Mouse (Mus musculus): ENCODE measurements around the gene Agap1. TPM values are rescaled to one million over a fixed set of nuclear protein-coding genes. Genes with fewer than 3 reads are reported as not detected.

Agap1 gene
- total RNA-seq (2021): 100 to 1,000 TPM; 240 to 255 TPM

DNA sequence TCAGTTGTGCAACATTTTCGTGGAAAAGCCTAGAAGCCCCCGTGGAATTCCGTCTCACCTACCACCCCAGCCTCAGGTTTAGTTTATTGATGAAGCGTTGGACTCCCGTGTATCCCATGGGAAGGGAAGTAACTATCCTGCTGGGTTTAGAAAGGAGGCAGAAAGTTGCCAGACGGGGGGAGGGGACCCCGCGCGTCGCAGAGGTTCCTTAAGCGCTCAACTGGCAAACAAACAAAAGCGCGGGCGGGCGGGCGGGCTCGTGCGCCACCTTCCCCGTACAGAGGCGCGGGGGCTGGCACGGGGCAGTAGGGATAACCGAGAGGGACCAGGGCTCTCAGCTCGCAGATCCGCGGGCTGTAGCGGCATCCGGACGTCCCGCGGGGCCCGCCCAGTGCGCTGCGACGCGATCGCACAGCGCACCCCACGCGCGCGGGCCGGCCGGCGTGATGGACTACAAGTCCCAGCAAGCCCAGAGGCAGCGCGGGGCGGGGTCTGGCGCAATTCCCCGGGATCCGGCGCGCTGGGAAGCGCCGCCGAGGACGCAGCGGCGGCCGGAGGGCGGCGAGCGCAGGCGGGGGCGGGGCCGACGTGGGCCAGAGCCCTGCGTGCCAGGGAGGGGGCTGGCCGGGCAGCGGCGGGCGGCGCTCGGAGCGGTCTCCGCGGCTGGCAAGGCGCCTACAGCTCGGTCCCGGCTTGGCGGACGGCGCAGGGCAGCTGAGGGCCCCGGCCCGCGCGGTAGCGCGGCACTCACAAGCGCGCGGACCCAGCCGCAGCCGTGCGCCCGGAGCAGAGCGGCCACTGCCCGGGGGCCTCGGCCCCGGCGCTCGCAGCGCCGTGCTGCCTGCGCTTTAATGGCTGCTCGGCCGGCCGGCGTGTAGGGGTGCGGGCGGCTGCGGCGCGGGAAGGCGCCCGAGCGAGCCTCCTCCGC is at the start of gene Agap1:
Gene Agap1 (plus strand): TSS at position 611 of the 928 bp plus-strand sequence.
- intact Hi-C loops (cut with DNase I): loop anchor here (1.0 to 10.0 kb wide), 4 partner anchors 68 to 217 kb away; no protein-coding TSS in a partner anchor
- peak; percentile 95 for DNase-seq (ENCODE audit: low spot score in 2 of 2)

DNA sequence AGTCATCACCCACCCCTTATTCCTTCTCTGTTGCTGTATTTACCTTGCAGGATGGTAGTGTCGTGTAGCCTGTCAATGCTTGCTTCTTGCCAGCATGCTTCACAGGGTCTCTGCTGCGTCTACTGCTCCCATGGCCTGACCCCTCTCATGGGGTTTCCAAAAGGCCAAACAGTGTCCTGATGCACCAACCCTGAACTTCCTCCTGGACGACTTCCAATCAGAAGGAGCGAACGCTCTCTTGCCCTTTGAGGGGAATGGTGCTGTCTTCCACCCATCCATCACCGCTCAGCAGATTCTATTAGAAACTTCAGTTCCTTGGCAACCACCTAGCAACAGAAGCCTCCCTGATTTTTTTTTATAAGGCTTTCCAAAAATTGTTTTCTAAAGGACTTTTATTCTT is 48.6 kb upstream of the Agap1 start:
- DNase-seq (ENCODE audit: low spot score in 2 of 2): no peak

DNA sequence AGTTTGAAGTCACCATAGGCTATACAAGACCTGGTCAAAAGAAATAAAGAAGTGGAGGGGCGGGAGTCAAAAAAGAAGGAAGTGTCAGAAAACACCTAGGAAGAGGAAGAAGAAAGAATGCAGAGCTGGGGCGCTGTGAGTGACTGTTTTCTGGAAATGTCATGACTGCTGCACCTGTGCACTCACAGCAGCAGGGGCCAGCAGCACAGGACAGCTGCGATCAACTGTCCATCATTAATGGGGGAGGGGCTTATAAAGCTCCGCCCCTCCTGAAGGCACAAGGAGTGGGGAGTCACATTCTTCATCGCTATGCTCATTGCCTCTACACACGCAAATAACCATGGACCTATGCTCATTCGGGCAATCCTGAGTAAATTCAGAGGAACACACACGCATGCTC is 46.6 kb upstream of the Agap1 start:
- DNase-seq (ENCODE audit: low spot score in 2 of 2): no peak
- intact Hi-C loops (cut with DNase I): no loop called here

More for the DNA sequence above, 48.6 kb upstream of the Agap1 start:
- intact Hi-C loops (cut with DNase I): no loop called here

DNA sequence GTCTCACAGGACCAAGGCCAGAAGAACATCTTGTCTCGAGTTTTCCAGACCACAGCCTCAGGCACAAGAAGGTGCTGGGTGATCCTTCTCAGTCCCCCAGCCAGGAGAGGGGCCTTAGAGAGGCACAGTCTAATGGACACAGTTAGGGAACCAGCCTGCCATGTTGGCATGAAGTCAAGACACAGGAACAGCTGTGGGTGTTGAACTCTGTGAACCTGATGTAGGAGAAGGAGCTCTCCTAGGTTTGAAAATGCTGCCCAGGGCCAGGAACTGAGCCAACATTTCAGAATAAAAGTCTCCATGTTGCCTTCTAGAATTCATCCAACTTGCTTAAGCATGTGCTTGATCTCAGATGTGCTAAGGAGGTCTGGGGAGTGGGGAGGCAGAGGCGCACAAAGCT is 41.5 kb upstream of the Agap1 start:
- intact Hi-C loops (cut with DNase I): no loop called here
- DNase-seq (ENCODE audit: low spot score in 2 of 2): no peak

DNA sequence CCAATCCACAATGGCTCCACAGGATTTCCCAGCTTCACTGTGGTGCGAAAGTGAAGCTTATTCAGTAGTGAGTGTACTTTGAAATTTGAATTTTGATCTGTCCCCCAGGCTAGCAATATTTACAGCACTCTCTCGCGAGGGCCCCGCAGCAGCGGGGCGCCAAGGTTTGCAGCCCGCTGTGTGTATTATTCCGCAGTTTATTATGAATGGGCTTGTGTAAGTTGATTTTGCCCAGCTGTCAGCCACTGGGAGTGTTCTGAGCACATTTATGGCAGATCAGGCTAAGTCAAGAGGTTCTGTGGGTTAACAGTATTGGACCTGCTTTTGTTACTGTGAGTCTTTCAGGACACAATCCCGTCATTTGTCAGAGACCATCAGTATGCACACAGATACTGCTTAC is 40.0 kb upstream of the Agap1 start:
- intact Hi-C loops (cut with DNase I): no loop called here
- DNase-seq (ENCODE audit: low spot score in 2 of 2): no peak

DNA sequence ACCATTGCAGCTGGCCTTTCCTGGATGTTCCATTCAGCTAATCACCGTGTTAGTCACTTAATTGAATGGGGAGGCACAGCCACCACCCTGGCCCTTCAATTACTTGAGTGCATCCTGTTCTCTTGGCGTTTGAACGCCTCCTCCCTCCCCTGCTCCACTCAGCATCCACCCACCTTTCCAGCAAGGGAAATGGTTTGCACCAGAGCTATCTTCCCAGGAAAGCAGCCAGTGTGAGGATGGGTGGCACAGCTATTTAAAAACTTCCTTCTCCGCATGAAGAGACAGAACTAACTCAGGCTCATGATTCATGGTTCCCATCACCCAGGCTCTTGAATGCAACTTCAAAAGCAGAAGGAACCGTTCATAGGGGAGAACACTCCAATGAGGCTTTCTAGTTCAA is 37.7 kb upstream of the Agap1 start:
- intact Hi-C loops (cut with DNase I): no loop called here
- peak; percentile 71 to 95 for DNase-seq (ENCODE audit: low spot score in 2 of 2)

DNA sequence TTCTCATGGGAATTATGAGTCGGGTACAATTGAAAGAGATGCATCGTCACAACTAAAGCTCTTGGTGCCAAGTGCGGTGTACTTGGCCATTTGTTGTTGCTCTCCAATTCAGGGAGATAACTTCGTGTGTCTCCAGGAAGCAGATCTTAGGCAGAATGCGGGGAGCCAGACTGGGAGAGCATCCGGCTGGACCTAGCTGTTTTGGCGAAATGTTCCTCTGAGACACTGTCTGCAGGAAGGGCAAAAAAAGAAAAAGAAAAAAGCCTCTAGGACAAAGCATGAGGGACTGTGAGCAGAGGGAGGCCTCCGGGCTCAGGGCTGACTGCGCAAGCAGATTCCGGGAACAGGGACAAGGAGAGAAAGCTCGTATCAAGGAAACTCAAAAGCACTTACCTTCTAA is 34.0 kb upstream of the Agap1 start:
- intact Hi-C loops (cut with DNase I): no loop called here
- DNase-seq (ENCODE audit: low spot score in 2 of 2): no peak

DNA sequence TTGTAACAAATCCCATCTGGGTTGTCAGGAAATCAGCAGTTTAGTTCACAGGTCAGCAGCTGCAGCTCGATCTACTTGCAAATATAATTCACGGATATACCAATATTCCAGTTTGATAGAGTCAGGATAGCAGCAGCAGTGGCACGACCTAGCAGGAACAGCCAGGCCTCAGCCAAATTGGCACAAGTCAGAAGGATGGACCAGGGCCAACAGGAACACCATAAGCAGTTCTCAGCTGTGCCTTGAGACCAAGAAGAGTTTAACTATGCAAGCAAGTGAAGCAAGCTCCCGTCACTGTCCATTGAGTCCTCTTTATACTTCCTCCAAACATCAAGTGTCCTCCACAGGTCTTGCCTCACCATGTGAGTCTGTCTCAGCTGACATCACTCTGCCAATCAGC is 33.2 kb upstream of the Agap1 start:
- intact Hi-C loops (cut with DNase I): no loop called here
- DNase-seq (ENCODE audit: low spot score in 2 of 2): peak in 1 of 2 experiments; percentile 11

DNA sequence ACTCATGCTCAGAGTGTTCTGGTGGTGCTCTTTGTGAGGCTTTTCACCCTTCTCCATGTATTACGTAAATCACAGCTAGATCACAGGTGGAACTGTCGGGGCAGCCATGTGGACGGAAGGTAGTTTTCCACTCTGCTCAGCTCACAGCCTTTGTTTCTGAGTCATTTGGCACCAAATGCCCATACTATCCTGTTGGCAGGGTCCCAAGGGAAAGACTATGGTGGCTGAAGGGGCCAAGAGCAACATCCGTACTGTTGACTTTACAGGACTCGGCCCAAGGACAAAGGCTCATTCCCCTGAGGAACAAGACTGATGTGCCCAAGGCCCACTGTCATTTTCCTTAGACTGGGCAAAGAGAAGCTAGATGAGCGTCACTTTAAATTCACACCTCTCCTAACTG is 30.0 kb upstream of the Agap1 start:
- intact Hi-C loops (cut with DNase I): no loop called here
- DNase-seq (ENCODE audit: low spot score in 2 of 2): no peak

DNA sequence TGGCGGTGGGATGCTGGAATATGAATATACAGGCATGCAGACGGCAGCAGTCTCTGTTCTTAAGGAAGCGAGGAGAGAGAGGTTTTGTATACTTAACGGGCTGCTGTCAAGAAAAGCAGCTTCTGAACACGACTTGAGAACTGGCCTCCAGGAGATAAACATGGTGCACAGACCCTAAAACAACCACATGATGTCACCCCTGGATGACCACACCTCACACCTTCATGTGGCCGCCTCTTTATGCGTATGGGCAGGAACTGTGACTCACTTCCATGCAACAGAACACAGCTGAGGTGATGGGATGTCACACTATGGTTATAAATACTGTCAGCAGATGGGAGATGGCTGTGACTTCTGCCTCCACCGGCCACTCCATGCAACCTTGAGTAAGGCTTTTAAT is 28.5 kb upstream of the Agap1 start:
- DNase-seq (ENCODE audit: low spot score in 2 of 2): no peak
- intact Hi-C loops (cut with DNase I): no loop called here

DNA sequence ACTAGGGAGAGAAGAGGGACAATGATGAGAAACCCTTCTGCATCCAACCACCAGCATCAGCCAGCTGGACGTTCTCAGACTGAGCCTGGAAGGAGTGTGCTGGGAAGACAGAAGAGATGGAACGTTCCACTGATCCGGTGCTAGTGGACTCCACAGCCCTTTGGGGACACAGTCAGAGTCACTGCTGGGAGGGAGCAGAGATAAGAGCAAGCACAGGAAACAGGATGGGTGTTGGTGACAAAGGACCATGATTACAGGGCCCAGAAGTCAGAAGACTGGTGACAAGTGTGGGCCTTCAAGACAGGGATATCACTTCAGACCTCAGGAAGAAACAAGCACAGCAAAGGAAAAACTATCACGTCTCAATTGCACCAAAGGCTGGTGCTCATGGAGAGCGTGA is 25.9 kb upstream of the Agap1 start:
- intact Hi-C loops (cut with DNase I): no loop called here
- no peak for DNase-seq (ENCODE audit: low spot score in 2 of 2)

DNA sequence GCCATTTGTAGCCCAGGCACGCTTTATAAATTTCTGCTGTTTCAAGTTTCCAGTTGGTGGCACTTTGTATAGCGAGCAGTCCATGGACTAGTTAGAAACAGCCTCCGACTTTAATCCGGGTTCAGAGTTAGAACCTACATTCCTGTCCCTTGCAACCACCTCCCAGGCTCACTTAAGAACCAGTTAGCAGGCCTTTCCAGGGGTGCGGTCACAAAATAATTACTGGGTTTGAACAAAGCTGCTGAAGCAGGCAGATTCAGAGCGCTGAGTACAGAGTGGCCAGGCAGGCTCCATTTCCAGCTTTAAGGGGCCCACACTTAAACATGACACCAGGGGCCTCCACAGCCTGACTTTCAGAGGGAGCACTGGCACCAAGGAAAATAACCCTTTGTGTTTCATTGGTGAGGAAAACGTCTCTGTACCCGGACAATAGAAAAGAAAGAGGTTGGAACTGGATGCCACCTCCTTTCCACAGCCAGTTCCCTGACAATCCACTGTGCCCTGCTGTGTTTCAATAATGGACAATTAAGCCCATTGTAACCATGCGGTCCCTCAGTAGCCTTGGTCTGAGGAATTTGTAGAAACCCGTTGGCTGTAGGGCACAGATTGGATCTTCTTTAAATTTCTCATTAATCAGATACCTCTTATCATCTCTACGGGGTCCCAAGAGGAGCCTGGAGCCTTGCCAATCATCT is 24.5 kb upstream of the Agap1 start:
- intact Hi-C loops (cut with DNase I): no loop called here
- DNase-seq (ENCODE audit: low spot score in 2 of 2): no peak

DNA sequence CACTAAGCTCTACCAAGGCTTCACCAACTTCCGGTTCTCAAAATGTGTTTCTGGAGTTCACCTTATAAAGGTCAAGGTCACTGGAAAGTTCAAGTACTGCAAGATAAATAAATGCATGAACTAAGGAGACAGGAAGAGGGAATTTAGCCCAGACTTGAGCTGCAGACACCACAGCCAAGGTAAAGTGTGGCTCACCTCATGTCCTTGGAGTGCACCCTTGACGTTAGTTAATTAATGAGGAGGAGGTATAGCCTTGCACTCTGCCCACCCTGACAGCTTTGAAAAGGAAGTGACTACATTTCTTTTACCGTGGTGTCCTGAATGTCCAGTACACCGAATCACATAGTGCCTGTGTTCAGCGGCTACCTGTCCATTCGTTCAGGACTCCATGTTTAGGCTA is 15.3 kb upstream of the Agap1 start:
- DNase-seq (ENCODE audit: low spot score in 2 of 2): no peak
- intact Hi-C loops (cut with DNase I): no loop called here

DNA sequence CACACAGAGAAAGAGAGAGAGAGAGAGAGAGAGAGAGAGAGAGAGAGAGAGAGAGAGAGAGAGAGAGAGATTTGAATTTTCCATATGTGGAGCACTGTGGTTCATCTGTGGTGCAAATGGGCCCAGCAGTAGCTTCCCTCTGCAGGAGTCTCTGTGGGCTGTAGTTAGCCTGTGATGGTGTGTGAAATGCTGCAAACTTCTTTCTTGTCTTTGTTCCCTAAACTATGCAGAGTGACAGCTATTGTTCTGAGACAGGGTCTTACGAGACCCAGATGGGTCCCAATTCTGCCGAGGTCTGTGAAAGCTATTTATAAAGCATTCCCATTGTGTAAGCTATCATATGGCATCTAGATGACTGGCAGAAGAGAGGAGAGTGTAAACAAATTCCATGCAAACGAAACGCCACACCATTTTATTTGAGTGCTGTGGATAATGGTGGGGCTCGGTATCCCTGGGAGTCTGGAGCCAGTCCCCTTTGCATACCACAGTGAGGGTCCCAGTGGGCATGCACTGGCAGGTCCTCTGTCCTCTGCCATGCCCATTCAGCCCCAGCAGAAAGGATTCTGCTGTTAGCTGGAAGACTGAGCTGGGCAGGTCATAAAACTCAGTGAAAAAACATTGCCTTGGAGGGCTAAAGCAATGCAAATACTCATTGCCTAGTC is 13.2 kb upstream of the Agap1 start:
- intact Hi-C loops (cut with DNase I): no loop called here
- no peak for DNase-seq (ENCODE audit: low spot score in 2 of 2)

DNA sequence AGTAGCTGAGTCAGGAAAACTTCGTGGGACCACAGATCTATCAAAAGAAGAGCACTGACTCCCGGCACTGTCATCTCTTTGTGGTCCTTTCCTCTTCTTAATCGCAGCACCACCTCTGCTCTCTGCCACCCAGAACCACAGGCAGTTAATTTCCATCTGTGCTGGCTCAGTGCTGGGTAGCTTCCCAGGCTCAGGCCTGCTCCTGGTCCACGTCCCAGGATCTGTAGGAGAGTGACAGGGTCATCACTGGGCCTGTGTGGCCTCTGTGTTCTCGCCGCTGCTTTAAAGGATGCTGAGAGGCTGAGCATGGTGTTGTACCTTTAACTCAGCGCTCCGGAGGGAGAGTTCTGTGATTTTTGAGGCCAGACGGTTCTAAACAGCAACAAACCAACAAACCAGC is 11.1 kb upstream of the Agap1 start:
- intact Hi-C loops (cut with DNase I): no loop called here
- no peak for DNase-seq (ENCODE audit: low spot score in 2 of 2)

DNA sequence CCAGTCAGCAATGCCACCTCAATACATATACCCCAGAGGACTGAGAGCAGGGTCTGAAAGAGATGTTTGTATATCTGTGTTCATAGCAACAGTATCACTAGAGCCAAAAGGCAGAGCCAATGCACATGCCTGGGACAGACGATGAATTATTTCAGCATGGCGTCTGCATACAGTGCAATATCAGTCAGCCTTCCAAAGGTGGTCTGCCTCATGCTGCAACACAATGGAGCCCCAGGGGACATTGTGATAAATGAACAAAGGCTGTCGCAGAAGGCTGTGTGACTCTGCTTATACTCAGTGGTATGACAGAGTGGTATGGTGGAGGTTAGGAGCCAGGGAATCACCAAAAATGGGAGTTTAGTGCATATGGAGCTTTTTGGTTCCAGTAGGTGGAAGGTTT is 10.6 kb upstream of the Agap1 start:
- intact Hi-C loops (cut with DNase I): no loop called here
- no peak for DNase-seq (ENCODE audit: low spot score in 2 of 2)

DNA sequence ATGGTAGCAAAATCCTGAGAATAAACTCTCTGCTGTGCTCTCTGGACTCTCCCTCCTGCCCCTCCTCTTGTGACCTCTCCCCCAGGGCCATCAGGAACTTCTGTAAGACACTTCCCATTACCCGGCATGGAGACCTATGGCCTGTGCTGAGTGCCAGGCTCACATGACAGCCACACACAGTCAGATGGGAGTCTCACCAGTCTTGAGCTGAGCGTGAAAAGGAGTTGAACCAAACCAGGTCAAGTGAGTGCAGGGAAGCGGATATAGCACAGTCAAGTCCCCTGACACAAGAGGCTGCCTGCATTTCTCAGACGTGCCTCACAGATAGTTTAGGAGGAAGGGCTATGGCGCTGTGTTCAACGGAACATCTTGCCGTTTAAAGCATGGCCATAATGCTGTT is 4.5 kb upstream of the Agap1 start:
- intact Hi-C loops (cut with DNase I): loop anchor here (5.0 to 10.0 kb wide), 3 partner anchors 135 to 213 kb away; no protein-coding TSS in a partner anchor
- DNase-seq (ENCODE audit: low spot score in 2 of 2): no peak

DNA sequence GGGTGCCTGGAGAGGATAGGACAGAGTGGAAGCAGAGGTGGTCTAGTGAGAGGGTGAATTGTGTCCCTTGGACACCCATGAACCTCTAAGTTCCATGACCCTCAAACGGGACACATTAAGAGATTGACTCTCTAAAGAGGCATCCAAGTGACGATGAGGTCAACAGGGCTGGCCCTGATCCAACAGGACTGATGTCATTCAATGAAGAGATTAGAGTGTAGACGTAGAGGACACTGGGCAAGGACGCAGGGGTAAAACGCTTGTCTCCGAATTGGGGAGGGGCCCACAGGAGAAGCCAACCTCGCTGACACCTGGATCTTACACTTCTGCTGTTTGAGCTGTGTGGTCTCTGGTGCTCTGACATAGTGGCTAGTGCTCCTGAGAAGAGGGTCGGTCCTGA is 2.5 kb upstream of the Agap1 start:
- intact Hi-C loops (cut with DNase I): loop anchor here (5.0 to 10.0 kb wide), 3 partner anchors 133 to 215 kb away; no protein-coding TSS in a partner anchor
- DNase-seq (ENCODE audit: low spot score in 2 of 2): no peak

DNA sequence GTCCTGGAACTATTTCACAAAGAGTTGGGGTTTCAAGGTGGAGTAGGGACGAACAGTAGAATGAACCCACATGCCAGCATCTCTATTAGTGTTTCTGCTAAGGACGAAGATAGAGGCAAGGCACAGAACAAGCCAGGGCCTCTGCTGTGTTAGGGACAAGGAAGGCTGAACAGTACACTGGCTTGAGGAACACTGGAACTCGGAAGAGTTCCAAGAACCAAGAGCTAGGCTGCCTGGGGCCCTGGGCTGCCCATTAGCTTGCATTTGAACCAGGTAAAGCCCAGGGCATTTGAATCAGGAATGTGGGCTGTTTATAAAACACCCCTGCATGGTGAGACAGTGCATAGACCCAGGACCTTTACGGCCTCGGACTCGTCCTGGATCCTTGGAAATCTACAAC is 940 bp upstream of the Agap1 start:
- intact Hi-C loops (cut with DNase I): loop anchor here (5.0 to 10.0 kb wide), 3 partner anchors 131 to 216 kb away; no protein-coding TSS in a partner anchor
- DNase-seq (ENCODE audit: low spot score in 2 of 2): no peak

DNA sequence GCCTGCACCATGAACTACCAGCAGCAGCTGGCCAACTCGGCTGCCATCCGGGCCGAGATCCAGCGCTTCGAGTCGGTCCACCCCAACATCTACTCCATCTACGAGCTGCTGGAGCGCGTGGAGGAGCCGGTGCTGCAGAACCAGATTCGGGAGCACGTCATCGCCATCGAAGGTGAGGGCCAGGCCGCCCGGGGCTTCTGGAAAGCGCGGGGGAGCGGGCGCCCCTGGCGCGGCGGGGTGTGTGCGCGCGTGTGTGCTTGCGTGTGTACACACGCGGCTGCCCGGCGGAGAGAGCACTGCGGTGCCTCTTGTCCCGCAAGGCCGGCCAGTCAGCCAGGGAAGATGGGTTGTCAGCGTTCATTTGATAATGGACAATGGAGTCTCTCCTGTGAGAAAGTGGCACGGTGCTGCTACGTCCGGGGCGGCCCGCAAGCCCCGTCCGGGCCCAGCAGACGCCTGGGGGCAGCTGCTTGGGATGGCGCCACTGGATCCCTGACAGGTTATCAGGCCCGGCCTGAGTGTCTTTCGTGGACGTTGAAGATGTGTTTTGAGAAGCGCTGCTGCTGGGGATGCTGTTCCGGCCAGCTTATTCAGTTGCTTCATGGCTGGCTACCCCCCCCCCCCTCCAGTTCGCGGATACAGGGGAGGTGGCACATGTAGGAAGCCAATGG is 950 bp downstream of the Agap1 start:
- intact Hi-C loops (cut with DNase I): loop anchor here (1.0 to 10.0 kb wide), 2 partner anchors 67 to 129 kb away; no protein-coding TSS in a partner anchor
- peak; percentile 49 to 54 for DNase-seq (ENCODE audit: low spot score in 2 of 2)
